Mouse (Mus musculus) CH12.LX (cell line): ENCODE data around the gene Zfyve28. TPM values are rescaled to one million over a fixed set of nuclear protein-coding genes. Genes with fewer than 3 reads are reported as not detected.

Source experiments
- DNase-seq: peaks from one replicate; pipeline ENCODE4 v3.0.0-alpha.2; 2013; ENCODE audit errors: extremely low read depth
- H3K27ac ChIP-seq: 2 replicates; pipeline ENCODE4 v1.5.1; 2012; ENCODE audit warnings: low read depth, mild to moderate bottlenecking, control low read depth, moderate library complexity; ENCODE audit not compliant: insufficient read depth
- H3K27me3 ChIP-seq: replicated peaks from 2 replicates; pipeline ENCODE3; 2012; ENCODE audit warnings: inconsistent platforms
- H3K36me3 ChIP-seq, 2 experiments: replicated peaks in 1 of 2; 2 replicates each; pipeline versions ENCODE3 to v1.6.1; 2012; ENCODE audit warnings: inconsistent platforms in 1 of 2, low read length in 1 of 2, mild to moderate bottlenecking in 1 of 2, mixed read lengths in 1 of 2, moderate library complexity in 1 of 2; ENCODE audit not compliant: control insufficient read depth in 1 of 2, insufficient read depth in 1 of 2
- H3K4me1 ChIP-seq, 2 experiments: 2 replicates each; pipeline ENCODE4 v1.6.1; 2012; ENCODE audit warnings: inconsistent platforms in 1 of 2, moderate library complexity in 1 of 2; ENCODE audit not compliant: insufficient read depth in 2 of 2, control insufficient read depth in 1 of 2
- H3K4me2 ChIP-seq: 2 replicates; pipeline ENCODE4 v1.6.1; 2012; ENCODE audit warnings: low read depth, mild to moderate bottlenecking, control low read depth; ENCODE audit not compliant: poor library complexity, insufficient read depth, severe bottlenecking
- H3K4me3 ChIP-seq, 3 experiments: fragments of 150-350 bp in 1 of 3; sonication (generic) in 1 of 3; replicated peaks in 1 of 3; 2 replicates each; pipeline versions ENCODE3 to v1.5.1; 2011 to 2012; ENCODE audit warnings: low read depth in 2 of 3, low read length in 2 of 3, mild to moderate bottlenecking in 2 of 3, moderate library complexity in 2 of 3, control low read depth in 1 of 3, improper control_type of control experiment in 1 of 3, inconsistent platforms in 1 of 3, mixed read lengths in 1 of 3; ENCODE audit not compliant: poor library complexity in 1 of 3
- H3K79me2 ChIP-seq: replicated peaks from 2 replicates; pipeline ENCODE4 v1.6.1; 2012; ENCODE audit warnings: mild to moderate bottlenecking, moderate library complexity; ENCODE audit not compliant: control insufficient read depth, poor library complexity, insufficient read depth, severe bottlenecking; ENCODE audit errors: extremely low read depth
- H3K9ac ChIP-seq: 2 replicates; pipeline ENCODE4 v1.6.1; 2012; ENCODE audit warnings: low read depth, mild to moderate bottlenecking, control low read depth, moderate library complexity; ENCODE audit not compliant: insufficient read depth
- H3K9me3 ChIP-seq: replicated peaks from 2 replicates; pipeline ENCODE3; 2012; ENCODE audit warnings: low read length, inconsistent platforms, mixed read lengths
- BHLHE40 ChIP-seq: IDR thresholded peaks from 2 replicates; pipeline ENCODE4 v1.6.1; 2011; ENCODE audit warnings: mild to moderate bottlenecking, low read depth, low read length, improper control_type of control experiment
- CHD1 ChIP-seq: IDR thresholded peaks from 2 replicates; pipeline ENCODE4 v1.6.1; 2012; ENCODE audit warnings: low read depth, low read length, improper control_type of control experiment, inconsistent platforms
- CHD2 ChIP-seq: IDR thresholded peaks from 2 replicates; pipeline ENCODE4 v1.6.1; 2011; ENCODE audit warnings: low read length, improper control_type of control experiment
- E2F4 ChIP-seq: IDR thresholded peaks from 2 replicates; pipeline ENCODE4 v1.6.1; 2011; ENCODE audit warnings: low read depth, low read length, improper control_type of control experiment; ENCODE audit not compliant: insufficient replicate concordance
- ELF1 ChIP-seq: IDR thresholded peaks from 2 replicates; pipeline ENCODE4 v1.6.1; 2014; ENCODE audit warnings: low read depth, mild to moderate bottlenecking, inconsistent platforms, low read length, improper control_type of control experiment
- EP300 ChIP-seq: IDR thresholded peaks from 2 replicates; pipeline ENCODE4 v1.6.1; 2011; ENCODE audit warnings: low read length, improper control_type of control experiment
- ETS1 ChIP-seq: conservative IDR thresholded peaks from 2 replicates; pipeline ENCODE4 v1.6.1; 2012; ENCODE audit warnings: low read depth, mild to moderate bottlenecking, inconsistent platforms, low read length, improper control_type of control experiment, moderate library complexity
- HCFC1 ChIP-seq: IDR thresholded peaks from 2 replicates; pipeline ENCODE4 v1.6.1; 2012; ENCODE audit warnings: low read depth, mild to moderate bottlenecking, inconsistent platforms, low read length, improper control_type of control experiment
- IRF4 ChIP-seq: IDR thresholded peaks from 2 replicates; pipeline ENCODE4 v1.6.1; 2014; ENCODE audit warnings: low read depth, mild to moderate bottlenecking, inconsistent platforms, low read length, improper control_type of control experiment
- JUN ChIP-seq: IDR thresholded peaks from 2 replicates; pipeline ENCODE4 v1.6.1; 2011; ENCODE audit warnings: low read depth, mild to moderate bottlenecking, low read length, improper control_type of control experiment, moderate library complexity; ENCODE audit not compliant: insufficient read depth
- JUND ChIP-seq: conservative IDR thresholded peaks from 2 replicates; pipeline ENCODE4 v1.6.1; 2011; ENCODE audit warnings: low read depth, low read length, improper control_type of control experiment
- KAT2A ChIP-seq: IDR thresholded peaks from 2 replicates; pipeline ENCODE4 v1.6.1; 2012; ENCODE audit warnings: low read length, improper control_type of control experiment, inconsistent platforms; ENCODE audit not compliant: insufficient replicate concordance
- MAFK ChIP-seq: IDR thresholded peaks from 2 replicates; pipeline ENCODE4 v1.6.1; 2011; ENCODE audit warnings: low read length, improper control_type of control experiment; ENCODE audit not compliant: insufficient replicate concordance
- MAX ChIP-seq: IDR thresholded peaks from 2 replicates; pipeline ENCODE4 v1.6.1; 2011; ENCODE audit warnings: low read length, improper control_type of control experiment
- NELFE ChIP-seq: IDR thresholded peaks from 2 replicates; pipeline ENCODE4 v1.6.1; 2011; ENCODE audit warnings: low read depth, low read length, improper control_type of control experiment
- NRF1 ChIP-seq: IDR thresholded peaks from 2 replicates; pipeline ENCODE4 v1.6.1; 2014; ENCODE audit warnings: low read depth, mild to moderate bottlenecking, inconsistent platforms, low read length, improper control_type of control experiment, moderate library complexity
- PAX5 ChIP-seq: IDR thresholded peaks from 2 replicates; pipeline ENCODE4 v1.6.1; 2012; ENCODE audit warnings: low read length, inconsistent platforms, mixed read lengths
- POLR2A ChIP-seq: IDR thresholded peaks from 2 replicates; pipeline ENCODE4 v1.6.1; 2011; ENCODE audit warnings: low read depth, mild to moderate bottlenecking, improper control_type of control experiment, low read length
- POLR2AphosphoS2 ChIP-seq: IDR thresholded peaks from 2 replicates; pipeline ENCODE4 v1.6.1; 2011; ENCODE audit warnings: low read depth, low read length, improper control_type of control experiment
- RAD21 ChIP-seq: IDR thresholded peaks from 2 replicates; pipeline ENCODE4 v1.6.1; 2011; ENCODE audit warnings: low read depth, mild to moderate bottlenecking, low read length, improper control_type of control experiment, moderate library complexity
- RCOR1 ChIP-seq: conservative IDR thresholded peaks from 2 replicates; pipeline ENCODE4 v1.6.1; 2012; ENCODE audit warnings: low read depth, mild to moderate bottlenecking, inconsistent platforms, low read length, improper control_type of control experiment
- SIN3A ChIP-seq: IDR thresholded peaks from 2 replicates; pipeline ENCODE4 v1.6.1; 2012; ENCODE audit warnings: low read length, improper control_type of control experiment, inconsistent platforms
- SMC3 ChIP-seq: IDR thresholded peaks from 2 replicates; pipeline ENCODE4 v1.6.1; 2011; ENCODE audit warnings: low read depth, low read length, improper control_type of control experiment
- TBP ChIP-seq: conservative IDR thresholded peaks from 2 replicates; pipeline ENCODE4 v1.6.1; 2011; ENCODE audit warnings: low read depth, low read length, improper control_type of control experiment
- UBTF ChIP-seq: IDR thresholded peaks from 2 replicates; pipeline ENCODE4 v1.6.1; 2012; ENCODE audit warnings: low read depth, mild to moderate bottlenecking, inconsistent platforms, low read length, improper control_type of control experiment, moderate library complexity
- USF1 ChIP-seq: IDR thresholded peaks from 2 replicates; pipeline ENCODE4 v1.6.1; 2014; ENCODE audit warnings: low read depth, mild to moderate bottlenecking, inconsistent platforms, low read length, improper control_type of control experiment
- USF2 ChIP-seq: conservative IDR thresholded peaks from 2 replicates; pipeline ENCODE4 v1.6.1; 2011; ENCODE audit warnings: low read depth, low read length, improper control_type of control experiment
- ZC3H11A ChIP-seq: IDR thresholded peaks from 2 replicates; pipeline ENCODE4 v1.6.1; 2012; ENCODE audit warnings: low read depth, mild to moderate bottlenecking, inconsistent platforms, low read length, improper control_type of control experiment
- ZMIZ1 ChIP-seq: IDR thresholded peaks from 2 replicates; pipeline ENCODE4 v1.6.1; 2012; ENCODE audit warnings: low read depth, mild to moderate bottlenecking, inconsistent platforms, low read length, improper control_type of control experiment
- dilution Hi-C: fragments of 300-500 bp; cut with MboI; formaldehyde crosslinking; loops from 2 replicates; pipeline ENCODE4 v1.14.3; 2020; ENCODE audit warnings: low sequenced_read_pairs; ENCODE audit not compliant: extremely low pct_unique_long_range_greater_than_20kb, extremely low pct_ligation_motif_present
- in situ Hi-C: fragments of 300-500 bp; cut with MboI; formaldehyde crosslinking; loops from 3 replicates; pipeline ENCODE4 v1.14.3; 2019; ENCODE audit warnings: low sequenced_read_pairs, low pct_ligation_motif_present, low pct_unique_long_range_greater_than_20kb, mixed read lengths
- polyA plus RNA-seq: library from polyadenylated mRNA; unstranded; fragments of >175 nt; gene quantifications from 2 replicates; pipeline ENCODE4 v1.2.1, GENCODE M21; 2012; ENCODE audit warnings: low read depth; ENCODE audit not compliant: insufficient read length
- total RNA-seq, 2 experiments: library from RNA; depleted of rRNA; stranded (reverse); fragments of 300-350 nt in 1 of 2; fragments of >200 nt in 1 of 2; gene quantifications; 2 replicates each; pipeline ENCODE4 v1.2.3; 2012 to 2014

Zfyve28 gene
- total and polyA plus RNA-seq, 3 experiments, result 1.7 to 2.8 (median 2.0) TPM

DNA sequence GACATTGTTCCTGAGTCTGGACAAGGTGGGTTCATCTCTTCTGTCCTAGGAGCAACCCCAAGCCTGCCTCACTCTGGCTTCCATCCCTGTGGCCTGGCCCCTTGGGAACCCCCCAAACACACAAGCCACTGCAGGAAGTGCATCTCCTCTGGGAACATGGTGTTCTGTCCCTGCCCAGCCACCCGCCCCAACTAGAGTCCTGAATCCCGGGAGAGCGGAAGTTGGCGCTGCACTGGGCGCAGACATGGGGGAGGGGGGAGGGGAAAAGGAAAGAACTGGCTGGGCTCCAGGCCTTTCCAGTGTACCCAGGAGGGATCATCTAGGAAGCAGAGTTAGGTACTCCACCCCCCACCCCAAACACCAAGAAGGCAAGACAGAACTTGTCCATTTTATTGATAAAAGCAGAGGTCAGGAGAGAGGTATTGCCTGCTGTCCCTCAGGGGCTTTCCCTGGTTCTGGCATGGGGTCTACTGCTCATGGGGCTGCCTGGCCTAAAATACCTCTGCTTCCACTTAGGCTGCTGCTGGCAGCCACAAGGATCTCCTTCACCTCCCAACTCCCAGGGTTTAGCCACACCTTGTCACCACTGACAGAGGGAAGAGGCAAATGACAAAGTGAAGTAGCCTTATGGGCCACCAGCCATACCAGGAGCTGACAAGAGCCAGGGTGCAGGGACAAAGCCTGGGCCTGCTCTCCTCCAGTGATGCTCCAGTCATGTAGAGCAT is 104.9 kb downstream of the Zfyve28 start:
- no peak overlapping the region for H3K4me2 ChIP-seq
- no peak overlapping the region for H3K4me3 ChIP-seq
- dilution Hi-C loops, result no loop called here
- no peak for DNase-seq
- peaks cover 0 to 6% of the 10 kb centered on the region in 2 experiments for H3K36me3 ChIP-seq
- no peaks in the 10 kb centered on the region for H3K79me2 ChIP-seq
- no peak overlapping the region for H3K9ac ChIP-seq
- H3K9me3 ChIP-seq, result no peaks in the 10 kb centered on the region
- TF ChIP-seq CHD2, result no peak
- no peak for TF ChIP-seq POLR2AphosphoS2
- no peak for TF ChIP-seq MAFK
- TF ChIP-seq RAD21, result no peak
- no peak for TF ChIP-seq POLR2A
- TF ChIP-seq NELFE, result no peak
- H3K27ac ChIP-seq, result no peak overlapping the region
- in situ Hi-C loops, result no loop called here
- peaks cover 9 to 23% of the 10 kb centered on the region in 2 experiments for H3K4me1 ChIP-seq
- peaks cover 14% of the 10 kb centered on the region for H3K27me3 ChIP-seq

DNA sequence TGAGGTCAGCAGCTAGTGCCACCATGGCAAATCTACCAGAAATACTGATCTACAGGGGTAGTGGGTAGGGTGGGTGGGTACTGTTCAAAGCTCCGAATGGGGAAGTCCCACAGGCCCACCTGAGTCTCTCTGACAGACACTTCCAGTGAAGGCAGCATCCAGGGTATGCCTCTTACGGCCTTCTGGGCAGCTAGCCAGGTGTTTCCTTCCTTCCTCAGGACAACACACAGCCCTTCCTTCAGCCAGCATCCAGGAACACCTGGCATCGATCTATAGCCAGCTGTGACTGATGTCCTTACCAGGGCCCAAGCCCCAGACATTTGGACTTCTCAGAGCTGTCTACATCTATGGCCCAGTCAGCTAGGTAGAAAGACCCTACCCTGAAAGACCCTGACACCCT is 105.8 kb downstream of the Zfyve28 start:
- H3K27ac ChIP-seq, result no peak overlapping the region

DNA sequence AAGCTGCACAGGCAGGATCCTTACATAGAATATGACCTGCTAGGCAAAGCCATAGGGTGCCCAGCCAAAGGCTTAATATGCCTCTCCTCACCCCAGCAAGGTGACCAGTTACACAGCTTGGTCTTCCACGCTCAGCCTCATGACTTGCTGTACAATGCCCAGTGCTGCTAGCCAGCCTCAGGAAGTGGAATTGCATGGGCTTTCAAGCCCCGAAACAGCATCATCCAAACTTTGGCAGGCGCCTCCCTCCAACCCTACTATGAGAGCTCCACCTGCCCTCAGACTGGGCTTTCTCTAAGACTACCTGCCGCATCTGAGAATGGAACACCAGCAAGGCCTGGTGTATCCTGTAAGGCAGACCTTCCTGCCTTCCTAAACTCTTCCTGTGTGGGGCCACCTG is 110.4 kb downstream of the Zfyve28 start:
- no peak for DNase-seq
- H3K36me3 ChIP-seq, result peaks cover 6 to 29% of the 10 kb centered on the region in 2 experiments
- H3K9me3 ChIP-seq, result no peaks in the 10 kb centered on the region
- H3K4me3 ChIP-seq, result no peak overlapping the region
- dilution Hi-C loops, result no loop called here
- H3K9ac ChIP-seq, result no peak overlapping the region
- peaks cover 0 to 7% of the 10 kb centered on the region in 2 experiments; a peak in 3 of 4 replicates for H3K4me1 ChIP-seq
- no peak overlapping the region for H3K4me2 ChIP-seq
- no peaks in the 10 kb centered on the region for H3K79me2 ChIP-seq
- in situ Hi-C loops, result no loop called here
- H3K27ac ChIP-seq, result no peak overlapping the region
- no peaks in the 10 kb centered on the region for H3K27me3 ChIP-seq
- TF ChIP-seq ZC3H11A, result no peak
- no peak for TF ChIP-seq MAX
- TF ChIP-seq JUN, result no peak
- TF ChIP-seq ETS1, result no peak
- no peak for TF ChIP-seq EP300
- TF ChIP-seq USF2, result no peak
- TF ChIP-seq CHD2, result no peak
- TF ChIP-seq RCOR1, result no peak
- no peak for TF ChIP-seq USF1
- no peak for TF ChIP-seq TBP
- no peak for TF ChIP-seq PAX5
- TF ChIP-seq KAT2A, result no peak
- TF ChIP-seq UBTF, result no peak
- TF ChIP-seq SMC3, result no peak
- TF ChIP-seq IRF4, result no peak

More for the DNA sequence above, 105.8 kb downstream of the Zfyve28 start:
- H3K9me3 ChIP-seq, result no peaks in the 10 kb centered on the region
- no peak overlapping the region for H3K4me3 ChIP-seq
- peaks cover 1 to 11% of the 10 kb centered on the region in 2 experiments for H3K36me3 ChIP-seq
- peaks cover 9 to 22% of the 10 kb centered on the region in 2 experiments for H3K4me1 ChIP-seq
- H3K4me2 ChIP-seq, result no peak overlapping the region
- TF ChIP-seq NRF1 (no peak), ZMIZ1 (no peak), E2F4 (no peak), ELF1 (no peak), NELFE (no peak), HCFC1 (no peak), ZC3H11A (no peak), KAT2A (no peak), UBTF (no peak), ETS1 (no peak), CHD2 (no peak), PAX5 (no peak), RAD21 (no peak), JUND (no peak), BHLHE40 (no peak), JUN (no peak), CHD1 (no peak), SMC3 (no peak), SIN3A (no peak), USF1 (no peak)
- in situ Hi-C loops, result no loop called here
- peaks cover 14% of the 10 kb centered on the region for H3K27me3 ChIP-seq
- H3K9ac ChIP-seq, result no peak overlapping the region
- no peak for DNase-seq
- H3K79me2 ChIP-seq, result no peaks in the 10 kb centered on the region
- dilution Hi-C loops, result no loop called here
